Mouse (Mus musculus) activated CD4-positive, CD25-positive, alpha-beta regulatory T cell, adult 4 months (primary cell): ENCODE measurements around the gene Eif2d. TPM values are rescaled to one million over a fixed set of nuclear protein-coding genes. Genes with fewer than 3 reads are reported as not detected.

Experiments used
- ATAC-seq: one replicate; pipeline ENCODE4 v1.8.0; 2017
- polyA plus RNA-seq, 2 experiments: library from polyadenylated mRNA; unstranded; fragments of 100-300 nt; shearing (Covaris generic); gene quantifications; one replicate each; pipeline ENCODE4 v1.2.1; 2017

Gene Eif2d
- polyA plus RNA-seq, 2 experiments from 2014 or later = 52.5 to 58.8 TPM

DNA sequence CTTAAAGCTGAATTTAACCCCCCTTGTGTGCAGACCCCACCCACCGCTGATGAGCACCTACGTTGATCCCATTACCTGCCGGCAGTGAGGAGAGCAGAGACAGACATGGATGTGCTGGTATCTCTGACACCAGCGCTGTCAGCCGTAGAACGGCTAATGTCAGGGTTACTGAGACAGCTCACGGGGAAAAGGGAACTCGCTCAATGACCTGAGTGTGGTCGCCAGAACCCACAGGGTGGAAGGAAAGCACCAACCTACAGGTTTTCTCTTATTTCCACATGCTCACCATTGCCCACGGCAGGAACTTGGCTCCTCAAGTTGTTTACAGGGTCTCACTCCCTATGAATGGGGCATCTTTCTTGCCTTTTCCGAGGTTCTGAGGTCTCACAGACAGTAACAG, 66.0 kb downstream of the Eif2d start:
- ATAC-seq = no peak

- no peak for ATAC-seq
These were observed 69.0 kb downstream of the Eif2d start for GRCm38 (mm10) chr1:131221822-131222590.

GRCm38 (mm10) chr1:131223345-131223744, 70.4 kb downstream of the Eif2d start:
- ATAC-seq = no peak

- ATAC-seq = no peak
These were observed 72.0 kb downstream of the Eif2d start for GRCm38 (mm10) chr1:131224848-131225471.

- ATAC-seq = no peak
These were observed 75.2 kb downstream of the Eif2d start for GRCm38 (mm10) chr1:131228225-131228624.

DNA sequence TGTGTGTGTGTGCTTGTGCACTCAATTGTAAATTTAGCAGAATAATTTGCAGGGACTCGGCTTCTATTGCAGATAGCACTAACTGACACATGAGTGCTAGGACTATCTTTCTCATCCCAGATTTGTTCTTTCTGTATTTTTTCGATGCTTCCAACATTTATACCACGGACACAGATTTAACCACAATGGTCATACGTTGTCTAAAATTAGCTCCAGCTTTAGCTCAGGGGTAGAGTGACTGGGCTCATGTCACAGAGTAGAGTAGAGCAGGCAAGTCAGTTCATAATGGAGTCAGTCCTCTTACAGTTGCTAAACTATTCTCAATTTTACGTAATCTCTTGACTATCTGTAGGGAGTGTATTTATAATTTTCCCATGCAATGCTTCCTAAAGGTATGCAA, 75.7 kb downstream of the Eif2d start:
- ATAC-seq = no peak

- ATAC-seq = no peak
These were observed 80.5 kb downstream of the Eif2d start for GRCm38 (mm10) chr1:131233527-131233926.

DNA sequence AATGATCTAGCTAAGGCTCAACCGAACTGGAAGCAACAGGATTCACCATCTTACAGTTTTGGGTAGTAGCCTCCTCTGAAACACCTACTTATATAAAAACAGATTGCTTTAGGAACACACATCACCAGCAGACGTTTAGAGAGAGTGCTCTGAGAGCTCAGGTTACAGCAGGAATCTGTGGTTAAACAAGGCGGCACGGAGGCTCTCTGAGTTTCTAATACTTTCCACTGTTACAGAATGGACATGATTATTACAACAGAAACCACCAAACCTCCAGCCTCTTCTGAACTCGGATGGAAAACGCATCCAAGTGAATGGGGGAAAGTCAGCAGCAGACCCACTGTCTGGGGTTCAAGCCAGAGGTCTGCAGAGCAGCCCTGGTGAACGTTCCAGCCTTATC, 83.1 kb downstream of the Eif2d start:
- ATAC-seq = no peak

Other genes with a start within 250 kb of the Eif2d start
- gene Il20, start 241.7 kb upstream of the Eif2d start, polyA plus RNA-seq = not detected
- gene Il19, start 213.1 kb upstream of the Eif2d start, polyA plus RNA-seq = not detected
- gene Il10, start 133.3 kb upstream of the Eif2d start, polyA plus RNA-seq = 10 to 100 TPM; 10.6 to 13.8 TPM
- gene Mapkapk2, start 55.4 kb upstream of the Eif2d start, polyA plus RNA-seq = 10 to 100 TPM; 11.5 to 11.9 TPM
- under 1 TPM in 1 of 2 experiments, not detected in 1; 0.41 TPM for gene Dyrk3, start 14.8 kb upstream of the Eif2d start, polyA plus RNA-seq
- 100 to 1,000 TPM; 278 to 305 TPM for gene Rassf5, start 92.1 kb downstream of the Eif2d start, polyA plus RNA-seq
- gene Ikbke, start 126.4 kb downstream of the Eif2d start, polyA plus RNA-seq = 10 to 100 TPM; 68.0 to 91.2 TPM